Mouse (Mus musculus) limb, embryonic 15.5 days (tissue): ENCODE results near the gene Ppbp. TPM values are rescaled to one million over a fixed set of nuclear protein-coding genes. Genes with fewer than 3 reads are reported as not detected.

Source experiments
- ATAC-seq: fragments of 200-750 bp; cut with Nextera tagmentation; 2 replicates; pipeline ENCODE4 v1.8.0; 2017; ENCODE audit warnings: low read depth, moderate TSS enrichment; ENCODE audit not compliant: insufficient number of reproducible peaks, low FRiP score, low TSS enrichment
- H3K27ac ChIP-seq: fragments of 300-500 bp; sonication (generic); 2 replicates; pipeline ENCODE4 v1.5.1; 2015; ENCODE audit warnings: moderate library complexity, mild to moderate bottlenecking, inconsistent platforms
- H3K27me3 ChIP-seq: fragments of 300-500 bp; sonication (generic); 2 replicates; pipeline ENCODE4 v1.6.1; 2015; ENCODE audit warnings: inconsistent platforms
- H3K36me3 ChIP-seq: fragments of 300-500 bp; sonication (generic); 2 replicates; pipeline ENCODE4 v1.6.1; 2015; ENCODE audit warnings: inconsistent platforms
- H3K4me1 ChIP-seq: fragments of 300-500 bp; sonication (generic); 2 replicates; pipeline ENCODE4 v1.6.1; 2015; ENCODE audit warnings: inconsistent platforms
- H3K4me2 ChIP-seq: fragments of 300-500 bp; sonication (generic); 2 replicates; pipeline ENCODE4 v1.6.1; 2015; ENCODE audit warnings: mild to moderate bottlenecking, inconsistent platforms
- H3K4me3 ChIP-seq: fragments of 300-500 bp; sonication (generic); 2 replicates; pipeline ENCODE4 v1.5.1; 2015; ENCODE audit warnings: mild to moderate bottlenecking, inconsistent platforms
- H3K9ac ChIP-seq: fragments of 300-500 bp; sonication (generic); 2 replicates; pipeline ENCODE4 v1.6.1; 2015; ENCODE audit warnings: inconsistent platforms
- H3K9me3 ChIP-seq: fragments of 300-500 bp; sonication (generic); 2 replicates; pipeline ENCODE4 v1.6.1; 2016; ENCODE audit warnings: inconsistent platforms
- WGBS: fragments of 180-500 bp; shearing (Covaris S2); methylation state at CpG from one replicate; pipeline ENCODE4 v1.1.7; 2015; 5-methylcytosine and 5-hydroxymethylcytosine counted together
- polyA plus RNA-seq: library from polyadenylated mRNA; unstranded; fragments of >200 nt; fragmentation: Nextera tagmentation; extraction: Ambion mirVana; gene quantifications from 2 replicates; pipeline ENCODE4 v1.2.1, GENCODE M21; 2015

Ppbp gene
- polyA plus RNA-seq, result 4.1 and 4.2 TPM in 2 replicates

- H3K27me3 ChIP-seq, result 0 out of 2 replicates have a peak, but pooled peaks cover 7% of the 10 kb centered on the region
- no peaks in the 10 kb centered on the region for H3K4me1 ChIP-seq
- H3K9me3 ChIP-seq, result no peaks in the 10 kb centered on the region
- ATAC-seq, result no peak
- H3K27ac ChIP-seq, result no peak within 1 kb of the TSS
- no peak within 1 kb of the TSS for H3K9ac ChIP-seq
- H3K36me3 ChIP-seq, result no peaks in the 10 kb centered on the region
- H3K4me2 ChIP-seq, result no peak within 1 kb of the TSS
- H3K4me3 ChIP-seq, result no peak within 1 kb of the TSS
- 47% methylated on average over 3 of the region's 3 CpGs for WGBS
Measured at GRCm38 (mm10) chr5:90768218-90768617, at the start of gene Ppbp. Gene Ppbp (plus strand): TSS chr5:90768518.

GRCm38 (mm10) chr5:90722656-90723055 is 45.7 kb upstream of the Ppbp start:
- no peak overlapping the region for H3K4me2 ChIP-seq
- H3K9me3 ChIP-seq, result no peaks in the 10 kb centered on the region
- no peaks in the 10 kb centered on the region for H3K4me1 ChIP-seq
- no peak overlapping the region for H3K9ac ChIP-seq
- WGBS, result 92% methylated on average over 3 of the region's 3 CpGs
- no peaks in the 10 kb centered on the region for H3K36me3 ChIP-seq
- H3K4me3 ChIP-seq, result no peak overlapping the region
- no peak for ATAC-seq
- no peaks in the 10 kb centered on the region for H3K27me3 ChIP-seq
- H3K27ac ChIP-seq, result no peak overlapping the region

- H3K4me2 ChIP-seq, result no peak overlapping the region
- ATAC-seq, result no peak
- H3K36me3 ChIP-seq, result no peaks in the 10 kb centered on the region
- no peaks in the 10 kb centered on the region for H3K9me3 ChIP-seq
- no peaks in the 10 kb centered on the region for H3K4me1 ChIP-seq
- H3K27me3 ChIP-seq, result no peaks in the 10 kb centered on the region
- H3K4me3 ChIP-seq, result no peak overlapping the region
- no peak overlapping the region for H3K27ac ChIP-seq
- no peak overlapping the region for H3K9ac ChIP-seq
- 36% methylated on average over 3 of the region's 3 CpGs for WGBS
Measured at GRCm38 (mm10) chr5:90728254-90728653, 40.1 kb upstream of the Ppbp start.

- Histone ChIP-seq H3K36me3 (no peaks in the 10 kb centered on the region), H3K9me3 (no peaks in the 10 kb centered on the region), H3K4me1 (no peaks in the 10 kb centered on the region), H3K9ac (no peak overlapping the region), H3K27me3 (no peaks in the 10 kb centered on the region), H3K27ac (no peak overlapping the region), H3K4me3 (no peak overlapping the region), H3K4me2 (no peak overlapping the region)
- 46% methylated on average over 4 of the region's 4 CpGs for WGBS
- no peak for ATAC-seq
Measured at GRCm38 (mm10) chr5:90731480-90731879, 36.8 kb upstream of the Ppbp start.

- no peaks in the 10 kb centered on the region for H3K27me3 ChIP-seq
- H3K4me2 ChIP-seq, result no peak overlapping the region
- no peaks in the 10 kb centered on the region for H3K9me3 ChIP-seq
- H3K9ac ChIP-seq, result no peak overlapping the region
- H3K27ac ChIP-seq, result no peak overlapping the region
- no peak overlapping the region for H3K4me3 ChIP-seq
- H3K4me1 ChIP-seq, result no peaks in the 10 kb centered on the region
- ATAC-seq, result no peak
- WGBS, result 55% methylated on average over 4 of the region's 4 CpGs
- no peaks in the 10 kb centered on the region for H3K36me3 ChIP-seq
Measured at GRCm38 (mm10) chr5:90742029-90742428, 26.3 kb upstream of the Ppbp start.

- no peak overlapping the region for H3K4me2 ChIP-seq
- peaks cover 13% of the 10 kb centered on the region for H3K4me1 ChIP-seq
- no peaks in the 10 kb centered on the region for H3K9me3 ChIP-seq
- no peak overlapping the region for H3K27ac ChIP-seq
- H3K27me3 ChIP-seq, result peaks cover 2% of the 10 kb centered on the region; the same call in 1 of the 2 replicates
- H3K4me3 ChIP-seq, result no peak overlapping the region
- no peak overlapping the region for H3K9ac ChIP-seq
- H3K36me3 ChIP-seq, result no peaks in the 10 kb centered on the region
- 67% methylated on average over 1 of the region's 1 CpGs for WGBS
- ATAC-seq, result no peak
Measured at GRCm38 (mm10) chr5:90753934-90754333, 14.4 kb upstream of the Ppbp start.

GRCm38 (mm10) chr5:90758020-90758605 is 10.2 kb upstream of the Ppbp start:
- Histone ChIP-seq H3K9ac (no peak overlapping the region), H3K4me2 (no peak overlapping the region), H3K27ac (no peak overlapping the region), H3K4me3 (no peak overlapping the region), H3K9me3 (no peaks in the 10 kb centered on the region), H3K27me3 (peaks cover 15% of the 10 kb centered on the region), H3K36me3 (no peaks in the 10 kb centered on the region), H3K4me1 (peaks cover 22% of the 10 kb centered on the region)
- ATAC-seq, result no peak
- WGBS, result 41% methylated on average over 5 of the region's 5 CpGs

GRCm38 (mm10) chr5:90759077-90760065 is 8.9 kb upstream of the Ppbp start, which contains the start of gene Cxcl5:
Gene Cxcl5 (plus strand): TSS chr5:90759360.
- H3K36me3 ChIP-seq, result no peaks in the 10 kb centered on the region
- no peaks in the 10 kb centered on the region for H3K9me3 ChIP-seq
- WGBS, result 4% methylated on average over 32 of the region's 32 CpGs
- H3K27me3 ChIP-seq, result peaks cover 15% of the 10 kb centered on the region
- ATAC-seq, result no peak
- H3K4me1 ChIP-seq, result peaks cover 22% of the 10 kb centered on the region
- H3K27ac ChIP-seq, result no peak within 1 kb of the TSS
- H3K4me2 ChIP-seq, result peak within 1 kb of the TSS; percentile 59
- H3K4me3 ChIP-seq, result peak within 1 kb of the TSS; percentile 34
- 0 out of 2 replicates have a peak within 1 kb of the TSS, but pooled peaks have one; percentile 10 for H3K9ac ChIP-seq

GRCm38 (mm10) chr5:90760303-90760702 is 8.0 kb upstream of the Ppbp start:
- H3K4me3 ChIP-seq, result no peak overlapping the region
- no peaks in the 10 kb centered on the region for H3K9me3 ChIP-seq
- no peak overlapping the region for H3K9ac ChIP-seq
- H3K36me3 ChIP-seq, result no peaks in the 10 kb centered on the region
- WGBS, result 70% methylated on average over 4 of the region's 4 CpGs
- no peak for ATAC-seq
- no peak overlapping the region for H3K27ac ChIP-seq
- no peak overlapping the region for H3K4me2 ChIP-seq
- H3K27me3 ChIP-seq, result peaks cover 15% of the 10 kb centered on the region
- peaks cover 22% of the 10 kb centered on the region for H3K4me1 ChIP-seq

- ATAC-seq, result no peak
- WGBS, result 70% methylated on average over 2 of the region's 2 CpGs
- Histone ChIP-seq H3K9ac (no peak overlapping the region), H3K4me1 (peaks cover 22% of the 10 kb centered on the region), H3K4me2 (no peak overlapping the region), H3K36me3 (no peaks in the 10 kb centered on the region), H3K9me3 (no peaks in the 10 kb centered on the region), H3K4me3 (no peak overlapping the region), H3K27ac (no peak overlapping the region), H3K27me3 (peaks cover 15% of the 10 kb centered on the region)
Measured at GRCm38 (mm10) chr5:90760844-90761243, 7.5 kb upstream of the Ppbp start.

GRCm38 (mm10) chr5:90761834-90762233 is 6.5 kb upstream of the Ppbp start:
- Histone ChIP-seq H3K4me2 (no peak overlapping the region), H3K9ac (no peak overlapping the region), H3K36me3 (no peaks in the 10 kb centered on the region), H3K9me3 (no peaks in the 10 kb centered on the region), H3K4me3 (no peak overlapping the region), H3K4me1 (peaks cover 22% of the 10 kb centered on the region), H3K27ac (no peak overlapping the region), H3K27me3 (peaks cover 15% of the 10 kb centered on the region)
- no peak for ATAC-seq
- WGBS, result 90% methylated on average over 3 of the region's 3 CpGs
